Mouse (Mus musculus): ENCODE measurements around the gene Icmt. TPM values are rescaled to one million over a fixed set of nuclear protein-coding genes. Genes with fewer than 3 reads are reported as not detected.

Gene Icmt
- polyA plus RNA-seq, 1 experiment from 2014 or later: 13.2 TPM

DNA sequence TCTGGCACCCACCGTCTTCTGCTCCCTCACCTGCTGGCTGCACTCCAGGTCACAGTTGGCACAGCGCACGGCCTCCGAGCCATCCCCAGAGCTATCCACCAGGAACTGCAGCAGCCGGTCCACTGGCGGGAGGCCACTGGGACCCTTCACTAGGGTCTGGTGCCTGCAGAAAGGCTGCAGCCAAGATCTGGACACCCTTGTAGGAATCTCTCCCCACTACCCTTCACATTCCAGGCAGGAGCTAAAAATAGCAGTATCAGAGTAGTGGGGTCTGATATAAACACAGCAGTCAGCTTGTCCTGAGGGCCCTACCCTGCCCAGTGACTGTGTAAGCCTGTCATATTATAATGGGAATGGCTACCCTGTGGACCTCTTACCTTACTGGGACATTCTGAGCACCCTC, 20.6 kb downstream of the Icmt start:
- ATAC-seq (no peak), DNase-seq (ENCODE audit: low spot score) (no peak)
- H3K4me1 ChIP-seq (ENCODE audit: control insufficient read depth, insufficient read depth, low read length): peaks cover 7% of the 10 kb centered on the region
- WGBS: 74% methylated on average over 6 of the region's 6 CpGs
- H3K4me3 ChIP-seq (ENCODE audit: low read depth, low read length): no peak overlapping the region
- H3K27ac ChIP-seq (ENCODE audit: low read depth, low read length): no peak overlapping the region
- no peaks in the 10 kb centered on the region for H3K36me3 ChIP-seq (ENCODE audit: control insufficient read depth, insufficient read depth, low read length)
- no peak overlapping the region for H3K4me2 ChIP-seq (ENCODE audit: low read length)
- H3K9ac ChIP-seq (ENCODE audit: low read length): no peak overlapping the region
- no peaks in the 10 kb centered on the region for H3K9me3 ChIP-seq (replicated peaks; ENCODE audit: control insufficient read depth, low read length)
- peaks cover 59% of the 10 kb centered on the region for H3K27me3 ChIP-seq (replicated peaks; ENCODE audit: control insufficient read depth, insufficient read depth, low read length)

DNA sequence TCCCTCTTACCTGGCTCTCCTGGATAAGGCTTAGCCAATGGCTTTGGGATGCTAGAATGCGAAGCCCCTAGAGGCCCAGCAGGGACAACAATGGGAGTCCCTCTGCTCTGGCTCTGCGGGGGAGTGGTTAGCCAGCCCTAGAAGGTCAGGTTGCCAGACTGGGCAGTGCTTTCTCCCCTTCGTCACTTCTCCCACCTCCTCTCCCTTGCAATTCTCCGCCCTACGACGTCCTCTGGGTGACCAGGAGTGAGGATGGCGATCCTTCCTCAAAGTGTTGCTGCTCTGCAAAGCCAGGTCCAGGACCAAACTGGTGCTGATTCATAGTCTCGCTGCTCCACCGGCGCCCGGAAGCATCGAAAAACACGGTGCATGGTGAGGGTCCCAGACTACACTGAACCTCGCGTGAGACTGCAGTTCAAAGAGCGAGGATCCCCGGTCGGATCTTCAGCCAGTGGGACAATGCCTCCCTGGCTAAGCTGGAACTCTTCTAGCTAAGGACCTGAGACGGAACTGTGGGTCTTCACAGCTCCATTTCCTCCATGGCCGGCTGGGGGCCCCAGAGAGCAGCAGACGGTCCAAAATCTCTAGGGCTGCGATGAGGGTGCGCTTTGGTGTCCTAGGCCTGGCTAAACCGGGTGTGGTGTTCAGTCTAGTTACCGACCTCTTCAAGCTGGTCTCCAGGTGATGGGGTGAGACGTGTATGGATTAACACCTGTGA, 21.6 kb downstream of the Icmt start, which contains the start of gene Rnf207:
Rnf207 (minus strand) TSS at position 477 of the 718 bp plus-strand sequence.
- 4% methylated on average over 26 of the region's 26 CpGs for WGBS
- Histone ChIP-seq H3K9me3 (replicated peaks; ENCODE audit: control insufficient read depth, low read length) (no peaks in the 10 kb centered on the region), H3K4me3 (ENCODE audit: low read depth, low read length) (no peak within 1 kb of the TSS), H3K36me3 (ENCODE audit: control insufficient read depth, insufficient read depth, low read length) (no peaks in the 10 kb centered on the region), H3K4me2 (ENCODE audit: low read length) (peak within 1 kb of the TSS; percentile 23; the same call in 1 of the 2 replicates), H3K27me3 (replicated peaks; ENCODE audit: control insufficient read depth, insufficient read depth, low read length) (peaks cover 49% of the 10 kb centered on the region), H3K4me1 (ENCODE audit: control insufficient read depth, insufficient read depth, low read length) (no peaks in the 10 kb centered on the region; the same call in 1 of the 2 replicates), H3K27ac (ENCODE audit: low read depth, low read length) (no peak within 1 kb of the TSS), H3K9ac (ENCODE audit: low read length) (peak within 1 kb of the TSS; percentile 40; the same call in 1 of the 2 replicates)
- ATAC-seq (0 out of 2 replicates have a peak, but pooled peaks have one; percentile 23), DNase-seq (ENCODE audit: low spot score) (no peak)

DNA sequence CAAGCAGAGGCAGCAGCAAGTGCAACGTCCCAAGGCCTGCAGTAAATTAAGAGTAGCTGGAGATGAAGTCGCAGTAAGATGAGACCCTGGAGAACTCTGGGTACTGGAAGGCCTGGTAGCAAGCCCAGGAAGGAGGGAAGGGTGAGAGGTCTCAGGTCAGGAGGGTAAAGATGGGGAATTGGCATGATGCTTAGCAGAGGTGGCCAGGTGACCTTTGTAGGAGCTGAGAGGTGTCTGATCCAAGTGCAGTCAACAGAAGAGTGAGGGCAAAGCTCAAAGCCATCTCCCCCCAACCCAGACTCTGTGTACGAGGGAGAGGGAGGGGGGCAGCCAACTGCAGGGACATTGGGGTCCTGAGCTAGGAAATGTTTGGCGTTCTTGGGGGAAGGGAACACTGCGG, 24.4 kb downstream of the Icmt start:
- no peak overlapping the region for H3K4me2 ChIP-seq (ENCODE audit: low read length)
- ATAC-seq (no peak), DNase-seq (ENCODE audit: low spot score) (no peak)
- H3K36me3 ChIP-seq (ENCODE audit: control insufficient read depth, insufficient read depth, low read length): no peaks in the 10 kb centered on the region
- H3K4me3 ChIP-seq (ENCODE audit: low read depth, low read length): no peak overlapping the region
- 63% methylated on average over 5 of the region's 5 CpGs for WGBS
- H3K9me3 ChIP-seq (replicated peaks; ENCODE audit: control insufficient read depth, low read length): no peaks in the 10 kb centered on the region
- H3K9ac ChIP-seq (ENCODE audit: low read length): no peak overlapping the region
- peaks cover 1% of the 10 kb centered on the region; the same call in 1 of the 2 replicates for H3K4me1 ChIP-seq (ENCODE audit: control insufficient read depth, insufficient read depth, low read length)
- peaks cover 22% of the 10 kb centered on the region for H3K27me3 ChIP-seq (replicated peaks; ENCODE audit: control insufficient read depth, insufficient read depth, low read length)
- no peak overlapping the region for H3K27ac ChIP-seq (ENCODE audit: low read depth, low read length)

DNA sequence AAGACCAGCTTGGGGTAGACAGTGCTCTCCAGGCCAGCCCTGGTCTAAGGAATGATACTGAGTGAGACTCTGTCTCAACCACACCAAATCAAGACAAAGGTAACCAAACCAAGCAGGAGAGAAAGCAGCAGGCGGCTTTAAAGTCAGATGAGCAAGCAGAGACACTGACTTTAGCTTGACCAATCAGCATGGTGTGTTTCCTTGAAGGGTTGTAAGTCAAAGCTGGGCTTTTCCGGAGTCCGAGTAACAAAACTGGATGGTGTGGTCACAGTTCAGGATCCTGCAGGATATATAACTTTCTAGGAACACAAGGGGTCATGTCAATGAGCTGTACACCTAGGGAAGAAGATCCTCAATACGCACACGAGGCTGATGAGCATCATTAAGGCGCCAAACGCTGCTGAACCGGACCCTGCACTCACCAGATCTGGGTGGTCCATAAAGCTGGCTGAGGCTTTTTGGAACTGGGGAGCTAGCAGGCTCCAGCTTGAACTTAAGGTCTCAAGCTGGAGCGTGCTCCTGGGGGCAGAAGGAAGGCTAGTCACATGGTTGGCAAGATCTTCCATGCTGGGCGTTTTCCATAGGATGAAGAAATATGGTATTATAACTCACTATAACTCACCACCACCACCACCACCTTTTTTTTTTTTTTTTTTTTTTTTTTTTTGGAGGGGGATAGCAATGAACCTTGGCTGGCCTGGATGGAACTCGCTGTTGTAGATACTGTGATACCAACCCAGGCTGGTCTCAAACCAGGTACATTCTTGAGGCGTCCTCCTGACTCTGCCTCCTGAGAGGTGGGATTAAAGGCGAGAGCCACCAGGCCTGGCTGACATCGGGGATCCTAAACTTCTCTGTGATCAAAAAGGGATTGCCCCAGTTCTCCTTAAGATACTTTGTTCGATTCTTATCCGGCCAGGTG, 27.9 kb downstream of the Icmt start:
- Histone ChIP-seq H3K4me3 (ENCODE audit: low read depth, low read length) (peak overlapping the region; percentile 97; the same call in 1 of the 2 replicates), H3K4me1 (ENCODE audit: control insufficient read depth, insufficient read depth, low read length) (peaks cover 7% of the 10 kb centered on the region; the same call in 1 of the 2 replicates), H3K27ac (ENCODE audit: low read depth, low read length) (no peak overlapping the region), H3K36me3 (ENCODE audit: control insufficient read depth, insufficient read depth, low read length) (peaks cover 21% of the 10 kb centered on the region), H3K4me2 (ENCODE audit: low read length) (peak overlapping the region; percentile 32), H3K9ac (ENCODE audit: low read length) (0 out of 2 replicates have a peak overlapping the region, but pooled peaks have one; percentile 29), H3K27me3 (replicated peaks; ENCODE audit: control insufficient read depth, insufficient read depth, low read length) (no peaks in the 10 kb centered on the region), H3K9me3 (replicated peaks; ENCODE audit: control insufficient read depth, low read length) (no peaks in the 10 kb centered on the region)
- ATAC-seq: peak; percentile 40
- WGBS: 57% methylated on average over 16 of the region's 16 CpGs
- DNase-seq (ENCODE audit: low spot score): no peak

DNA sequence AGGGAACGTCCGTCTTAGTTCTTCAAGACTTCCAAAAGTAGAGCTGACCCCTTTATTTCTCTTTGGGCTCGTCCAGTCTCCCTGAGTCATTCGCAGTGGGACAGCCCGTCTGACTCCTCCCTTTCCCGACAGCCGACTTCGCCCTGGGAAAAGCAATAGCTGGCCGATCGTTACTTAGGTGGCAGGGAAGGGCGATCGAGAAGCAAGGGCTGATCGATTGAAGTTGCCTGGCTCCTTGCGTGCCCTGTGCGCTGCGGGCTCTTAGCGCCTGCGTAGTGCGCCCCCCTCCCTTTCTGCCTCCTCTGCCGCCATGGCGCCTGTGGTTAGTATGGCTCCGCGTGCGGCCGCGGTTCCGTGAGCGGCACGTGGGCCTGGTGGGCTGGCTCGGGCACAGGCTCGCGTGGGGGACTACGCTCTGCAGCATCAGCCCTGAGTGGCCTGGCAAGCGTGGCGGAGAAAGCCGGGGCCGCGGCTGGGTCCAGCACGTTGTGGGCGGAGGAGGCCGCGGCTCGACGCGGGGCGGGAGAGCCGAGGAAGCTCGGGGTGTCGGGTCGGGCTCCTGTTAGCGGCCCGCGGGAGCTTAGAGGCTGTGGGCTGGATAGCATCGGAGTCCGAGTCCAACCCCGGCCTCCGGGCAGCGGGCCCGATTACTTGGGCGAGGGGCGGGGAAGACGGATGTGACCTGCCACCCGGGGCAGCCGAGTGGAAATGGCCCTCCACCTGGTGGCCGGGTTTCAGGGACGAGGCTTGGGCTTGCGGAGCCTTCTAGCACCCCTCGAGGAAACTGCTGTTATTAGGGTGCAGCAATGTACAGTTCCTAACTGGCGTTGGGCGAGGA, 28.8 kb downstream of the Icmt start, which contains the start of gene Rpl22:
Rpl22 (plus strand) TSS at position 169 of the 838 bp plus-strand sequence.
- WGBS: under 1% methylated on average over 69 of the region's 70 CpGs
- H3K9ac ChIP-seq (ENCODE audit: low read length): peak within 1 kb of the TSS; percentile 93
- ATAC-seq: peak; percentile 98

DNA sequence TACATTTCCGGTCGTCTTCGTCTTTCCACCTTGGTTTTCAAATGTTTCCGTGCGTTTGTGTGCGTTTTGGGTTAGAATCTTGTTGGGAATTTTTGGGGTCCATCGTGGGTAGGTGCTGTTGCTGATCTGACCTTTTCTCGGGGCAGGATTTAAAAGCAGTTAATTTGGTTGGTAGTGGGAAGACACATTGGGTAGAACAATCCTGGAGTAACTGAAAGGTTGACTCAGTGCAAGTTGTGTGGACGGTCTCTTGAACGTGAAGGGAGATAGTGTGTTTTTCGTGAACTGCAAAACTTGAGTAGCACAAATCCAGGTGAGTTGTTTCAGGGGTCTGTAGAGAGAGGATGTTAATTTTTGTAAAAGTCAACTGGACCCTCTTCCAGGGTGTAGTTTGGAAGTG, 29.5 kb downstream of the Icmt start:
- WGBS: 2% methylated on average over 11 of the region's 11 CpGs
- peak overlapping the region; percentile 97 for H3K4me3 ChIP-seq (ENCODE audit: low read depth, low read length)

More for the DNA sequence above, 28.8 kb downstream of the Icmt start, which contains the start of gene Rpl22:
- peak within 1 kb of the TSS; percentile 97 for H3K4me3 ChIP-seq (ENCODE audit: low read depth, low read length)
- H3K4me2 ChIP-seq (ENCODE audit: low read length): peak within 1 kb of the TSS; percentile 89
- peak; percentile 99 for DNase-seq (ENCODE audit: low spot score)
- H3K4me1 ChIP-seq (ENCODE audit: control insufficient read depth, insufficient read depth, low read length): peaks cover 7% of the 10 kb centered on the region; the same call in 1 of the 2 replicates
- peak within 1 kb of the TSS; percentile 48 for H3K27ac ChIP-seq (ENCODE audit: low read depth, low read length)
- peaks cover 30% of the 10 kb centered on the region for H3K36me3 ChIP-seq (ENCODE audit: control insufficient read depth, insufficient read depth, low read length)
- H3K27me3 ChIP-seq (replicated peaks; ENCODE audit: control insufficient read depth, insufficient read depth, low read length): no peaks in the 10 kb centered on the region
- no peaks in the 10 kb centered on the region for H3K9me3 ChIP-seq (replicated peaks; ENCODE audit: control insufficient read depth, low read length)

DNA sequence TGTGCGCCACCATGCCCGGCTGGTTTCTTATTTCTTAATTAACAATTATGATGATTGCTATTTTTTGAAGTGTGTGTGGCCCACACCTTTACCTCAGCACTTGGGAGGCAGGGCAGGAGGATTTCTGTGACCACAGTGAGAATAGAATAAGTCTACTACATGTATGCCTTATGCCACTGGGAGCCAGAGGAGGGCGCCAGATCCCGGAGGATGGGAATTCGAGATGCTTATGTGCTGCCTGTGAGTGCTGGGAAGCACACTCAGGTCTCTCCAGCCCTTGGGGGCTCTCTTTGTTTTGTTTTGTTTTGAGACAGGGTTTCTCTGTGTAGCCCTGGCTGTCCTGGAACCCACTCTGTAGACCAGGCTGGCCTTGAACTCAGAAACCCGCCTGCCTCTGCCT, 31.7 kb downstream of the Icmt start:
- no peaks in the 10 kb centered on the region for H3K9me3 ChIP-seq (replicated peaks; ENCODE audit: control insufficient read depth, low read length)
- H3K27me3 ChIP-seq (replicated peaks; ENCODE audit: control insufficient read depth, insufficient read depth, low read length): no peaks in the 10 kb centered on the region
- H3K36me3 ChIP-seq (ENCODE audit: control insufficient read depth, insufficient read depth, low read length): peaks cover 59% of the 10 kb centered on the region
- H3K4me1 ChIP-seq (ENCODE audit: control insufficient read depth, insufficient read depth, low read length): peaks cover 7% of the 10 kb centered on the region; the same call in 1 of the 2 replicates
- ATAC-seq (no peak), DNase-seq (ENCODE audit: low spot score) (peak; percentile 28)
- no peak overlapping the region for H3K9ac ChIP-seq (ENCODE audit: low read length)
- H3K27ac ChIP-seq (ENCODE audit: low read depth, low read length): no peak overlapping the region
- 74% methylated on average over 6 of the region's 6 CpGs for WGBS
- H3K4me3 ChIP-seq (ENCODE audit: low read depth, low read length): no peak overlapping the region
- H3K4me2 ChIP-seq (ENCODE audit: low read length): no peak overlapping the region

More for the DNA sequence above, 29.5 kb downstream of the Icmt start:
- peaks cover 38% of the 10 kb centered on the region for H3K36me3 ChIP-seq (ENCODE audit: control insufficient read depth, insufficient read depth, low read length)
- H3K27me3 ChIP-seq (replicated peaks; ENCODE audit: control insufficient read depth, insufficient read depth, low read length): no peaks in the 10 kb centered on the region
- ATAC-seq (no peak), DNase-seq (ENCODE audit: low spot score) (no peak)
- H3K27ac ChIP-seq (ENCODE audit: low read depth, low read length): no peak overlapping the region
- H3K9me3 ChIP-seq (replicated peaks; ENCODE audit: control insufficient read depth, low read length): no peaks in the 10 kb centered on the region
- H3K9ac ChIP-seq (ENCODE audit: low read length): peak overlapping the region; percentile 93
- H3K4me1 ChIP-seq (ENCODE audit: control insufficient read depth, insufficient read depth, low read length): peaks cover 7% of the 10 kb centered on the region; the same call in 1 of the 2 replicates
- H3K4me2 ChIP-seq (ENCODE audit: low read length): peak overlapping the region; percentile 89

DNA sequence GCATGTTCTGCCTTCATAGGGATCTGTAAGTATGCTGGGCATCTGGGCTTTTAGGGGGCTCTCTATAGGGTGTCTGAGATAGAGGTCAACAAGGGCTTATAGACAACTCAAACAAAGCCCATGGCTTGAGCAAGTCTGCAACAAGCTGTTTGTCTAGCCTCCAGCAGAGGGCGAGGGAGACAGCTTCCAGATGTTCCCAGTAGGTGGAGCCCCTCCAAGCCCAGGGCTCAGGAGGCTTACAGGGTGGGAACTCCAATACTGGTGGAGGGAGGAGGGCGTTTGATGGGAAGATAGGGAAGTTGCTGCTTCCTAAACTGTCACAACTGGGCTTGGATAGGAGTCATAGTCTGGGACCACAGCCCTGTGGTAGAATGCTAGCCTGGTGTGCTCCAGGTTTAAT, 35.9 kb downstream of the Icmt start:
- peak; percentile 85 for DNase-seq (ENCODE audit: low spot score)
- Histone ChIP-seq H3K9me3 (replicated peaks; ENCODE audit: control insufficient read depth, low read length) (no peaks in the 10 kb centered on the region), H3K9ac (ENCODE audit: low read length) (no peak overlapping the region), H3K4me2 (ENCODE audit: low read length) (no peak overlapping the region), H3K36me3 (ENCODE audit: control insufficient read depth, insufficient read depth, low read length) (peaks cover 77% of the 10 kb centered on the region), H3K4me3 (ENCODE audit: low read depth, low read length) (no peak overlapping the region), H3K27ac (ENCODE audit: low read depth, low read length) (no peak overlapping the region), H3K4me1 (ENCODE audit: control insufficient read depth, insufficient read depth, low read length) (no peaks in the 10 kb centered on the region), H3K27me3 (replicated peaks; ENCODE audit: control insufficient read depth, insufficient read depth, low read length) (no peaks in the 10 kb centered on the region)
- WGBS: 34% methylated on average over 2 of the region's 2 CpGs
- ATAC-seq: peak; percentile 63; the same call in 1 of the 2 replicates

All from forebrain, embryonic 14.5 days (tissue).